Mouse (Mus musculus): Measurements from ENCODE around the gene Itpkb. TPM values are rescaled to one million over a fixed set of nuclear protein-coding genes. Genes with fewer than 3 reads are reported as not detected.
"Not testable (repeated sequence)": the region's sequence is repeated elsewhere in the genome, so short reads cannot be mapped to it uniquely, and the experiment has no call there.

The Itpkb gene
- polyA plus RNA-seq, 1 experiment: 14.9 TPM

DNA sequence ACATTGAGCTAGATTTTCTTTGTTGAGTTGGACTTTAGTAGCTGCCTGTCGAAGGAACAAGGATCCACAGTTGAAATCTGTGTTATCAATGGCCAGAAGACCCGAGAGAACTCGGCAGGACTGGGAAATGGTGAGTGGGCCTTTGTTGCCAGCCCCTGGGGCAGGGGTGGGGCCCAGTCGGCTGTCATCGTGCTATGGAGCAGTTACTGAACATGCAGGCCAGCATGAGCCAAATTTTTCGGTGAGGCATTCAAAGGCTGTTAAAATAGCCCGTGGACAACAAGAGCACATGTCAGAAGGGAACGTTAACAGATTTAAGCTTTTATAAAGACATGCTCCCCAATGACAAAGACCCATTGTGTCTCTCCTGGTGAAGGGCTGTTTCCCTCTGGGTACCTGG lies 52.1 kb downstream of the Itpkb start:
- Histone ChIP-seq H3K4me3 (ENCODE audit: insufficient read depth, low read depth, low read length) (no peak overlapping the region), H3K27ac (ENCODE audit: insufficient read depth, low read depth, low read length) (no peak overlapping the region), H3K27me3 (replicated peaks; ENCODE audit: control insufficient read depth, insufficient read depth, low read length) (no peaks in the 10 kb centered on the region), H3K36me3 (ENCODE audit: control insufficient read depth, insufficient read depth, low read length) (no peaks in the 10 kb centered on the region), H3K4me1 (ENCODE audit: control insufficient read depth, insufficient read depth, low read length) (peaks cover 10% of the 10 kb centered on the region)
- no peak for DNase-seq
- TF ChIP-seq CTCF (conservative IDR thresholded peaks at IDR 0.05; ENCODE audit: insufficient read depth, insufficient read length, low read depth, low read length): no peak
- TF ChIP-seq POLR2A (IDR thresholded peaks at IDR 0.05; ENCODE audit: low read depth, low read length): no peak
- 43% methylated on average over 8 of the region's 8 CpGs for WGBS

GRCm38 (mm10) chr1:180383884-180384283 lies 53.6 kb downstream of the Itpkb start:
- Histone ChIP-seq H3K27me3 (replicated peaks; ENCODE audit: control insufficient read depth, insufficient read depth, low read length) (no peaks in the 10 kb centered on the region), H3K27ac (ENCODE audit: insufficient read depth, low read depth, low read length) (no peak overlapping the region), H3K4me3 (ENCODE audit: insufficient read depth, low read depth, low read length) (no peak overlapping the region), H3K4me1 (ENCODE audit: control insufficient read depth, insufficient read depth, low read length) (peaks cover 14% of the 10 kb centered on the region), H3K36me3 (ENCODE audit: control insufficient read depth, insufficient read depth, low read length) (no peaks in the 10 kb centered on the region)
- DNase-seq: no peak
- TF ChIP-seq CTCF (conservative IDR thresholded peaks at IDR 0.05; ENCODE audit: insufficient read depth, insufficient read length, low read depth, low read length) (no peak), POLR2A (IDR thresholded peaks at IDR 0.05; ENCODE audit: low read depth, low read length) (no peak)
- WGBS: 93% methylated on average over 8 of the region's 8 CpGs

DNA sequence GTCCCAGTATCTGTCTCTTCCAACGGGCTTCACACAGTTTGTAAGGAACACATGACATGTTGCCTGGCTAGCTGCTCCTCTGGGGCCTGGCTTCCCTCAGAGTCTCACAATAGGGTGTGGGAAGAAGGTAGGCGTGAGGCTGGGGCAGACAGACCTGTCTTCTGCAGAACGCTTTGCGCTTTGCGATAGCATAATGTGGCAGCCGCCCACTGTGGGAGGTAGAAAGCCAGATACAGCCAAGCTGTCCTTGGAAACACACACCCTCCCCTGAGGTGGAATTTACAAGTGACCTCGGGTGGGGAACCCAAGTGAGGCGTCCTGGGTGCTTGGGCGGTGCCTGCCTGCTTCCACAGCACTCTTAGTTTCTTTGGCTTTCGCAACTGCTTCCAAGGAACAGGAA lies 54.2 kb downstream of the Itpkb start:
- DNase-seq: no peak
- no peaks in the 10 kb centered on the region for H3K27me3 ChIP-seq (replicated peaks; ENCODE audit: control insufficient read depth, insufficient read depth, low read length)
- no peaks in the 10 kb centered on the region for H3K36me3 ChIP-seq (ENCODE audit: control insufficient read depth, insufficient read depth, low read length)
- H3K27ac ChIP-seq (ENCODE audit: insufficient read depth, low read depth, low read length): peak overlapping the region; percentile 7; the same call in 1 of the 2 replicates
- TF ChIP-seq CTCF (conservative IDR thresholded peaks at IDR 0.05; ENCODE audit: insufficient read depth, insufficient read length, low read depth, low read length) (no peak), POLR2A (IDR thresholded peaks at IDR 0.05; ENCODE audit: low read depth, low read length) (no peak)
- peaks cover 19% of the 10 kb centered on the region for H3K4me1 ChIP-seq (ENCODE audit: control insufficient read depth, insufficient read depth, low read length)
- WGBS: 65% methylated on average over 10 of the region's 10 CpGs
- H3K4me3 ChIP-seq (ENCODE audit: insufficient read depth, low read depth, low read length): no peak overlapping the region

- DNase-seq: peak; percentile 50
- Histone ChIP-seq H3K4me3 (ENCODE audit: insufficient read depth, low read depth, low read length) (no peak overlapping the region), H3K27ac (ENCODE audit: insufficient read depth, low read depth, low read length) (peak overlapping the region; percentile 58), H3K4me1 (ENCODE audit: control insufficient read depth, insufficient read depth, low read length) (peaks cover 21% of the 10 kb centered on the region), H3K36me3 (ENCODE audit: control insufficient read depth, insufficient read depth, low read length) (no peaks in the 10 kb centered on the region), H3K27me3 (replicated peaks; ENCODE audit: control insufficient read depth, insufficient read depth, low read length) (no peaks in the 10 kb centered on the region)
- TF ChIP-seq POLR2A (IDR thresholded peaks at IDR 0.05; ENCODE audit: low read depth, low read length) (no peak), CTCF (conservative IDR thresholded peaks at IDR 0.05; ENCODE audit: insufficient read depth, insufficient read length, low read depth, low read length) (no peak)
- WGBS: 53% methylated on average over 6 of the region's 6 CpGs
Measured at GRCm38 (mm10) chr1:180385308-180385707, 55.0 kb downstream of the Itpkb start.

- TF ChIP-seq CTCF (conservative IDR thresholded peaks at IDR 0.05; ENCODE audit: insufficient read depth, insufficient read length, low read depth, low read length): peak; percentile 84
- TF ChIP-seq POLR2A (IDR thresholded peaks at IDR 0.05; ENCODE audit: low read depth, low read length): peak; percentile 50
- 3% methylated on average over 27 of the region's 27 CpGs for WGBS
- DNase-seq: peak; percentile 100
Measured at GRCm38 (mm10) chr1:180386951-180387749, 56.9 kb downstream of the Itpkb start.

DNA sequence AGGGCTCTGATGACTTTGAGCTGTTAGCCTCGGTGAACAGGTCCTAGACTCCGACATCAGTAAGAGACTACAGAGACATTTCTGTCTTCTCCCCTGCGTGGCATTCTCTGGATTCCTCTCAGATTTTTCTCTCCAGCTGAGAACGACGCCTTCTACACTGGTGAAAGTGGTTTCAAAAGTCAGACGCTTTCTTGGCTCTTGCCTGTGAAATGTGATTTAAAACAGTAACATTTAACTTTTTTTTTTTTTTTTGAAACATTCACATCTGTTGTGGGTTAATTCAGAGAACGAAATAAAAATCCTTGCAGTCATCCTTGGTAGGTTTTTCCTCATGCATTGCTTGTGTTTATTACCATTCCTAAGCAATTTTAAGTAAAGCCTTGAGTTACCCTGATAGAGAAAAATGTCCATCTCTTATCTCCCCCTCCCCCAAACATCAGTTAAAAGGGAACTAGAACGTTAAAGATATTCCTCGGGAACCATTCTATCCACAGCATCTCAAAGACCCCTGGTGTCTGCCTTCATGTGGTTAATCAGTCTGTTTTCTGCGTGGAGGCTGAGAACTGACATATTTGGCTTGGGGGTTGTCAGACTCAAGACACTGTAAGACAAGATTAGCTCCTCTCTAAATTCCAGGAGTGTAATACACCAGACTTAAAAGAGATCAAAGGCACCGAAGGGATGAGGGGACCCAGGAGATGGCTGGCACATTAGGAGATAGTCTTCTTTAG lies 57.6 kb downstream of the Itpkb start:
- TF ChIP-seq CTCF (conservative IDR thresholded peaks at IDR 0.05; ENCODE audit: insufficient read depth, insufficient read length, low read depth, low read length): no peak
- no peak for TF ChIP-seq POLR2A (IDR thresholded peaks at IDR 0.05; ENCODE audit: low read depth, low read length)
- H3K27me3 ChIP-seq (replicated peaks; ENCODE audit: control insufficient read depth, insufficient read depth, low read length): no peaks in the 10 kb centered on the region
- no peak for DNase-seq
- no peak overlapping the region for H3K4me3 ChIP-seq (ENCODE audit: insufficient read depth, low read depth, low read length)
- peaks cover 31% of the 10 kb centered on the region for H3K4me1 ChIP-seq (ENCODE audit: control insufficient read depth, insufficient read depth, low read length)
- peak overlapping the region; percentile 84 for H3K27ac ChIP-seq (ENCODE audit: insufficient read depth, low read depth, low read length)
- no peaks in the 10 kb centered on the region for H3K36me3 ChIP-seq (ENCODE audit: control insufficient read depth, insufficient read depth, low read length)
- 14% methylated on average over 11 of the region's 11 CpGs for WGBS

More at GRCm38 (mm10) chr1:180386951-180387749, 56.9 kb downstream of the Itpkb start:
- H3K27me3 ChIP-seq (replicated peaks; ENCODE audit: control insufficient read depth, insufficient read depth, low read length): no peaks in the 10 kb centered on the region
- peaks cover 31% of the 10 kb centered on the region for H3K4me1 ChIP-seq (ENCODE audit: control insufficient read depth, insufficient read depth, low read length)
- no peaks in the 10 kb centered on the region for H3K36me3 ChIP-seq (ENCODE audit: control insufficient read depth, insufficient read depth, low read length)
- peak overlapping the region; percentile 94 for H3K27ac ChIP-seq (ENCODE audit: insufficient read depth, low read depth, low read length)
- peak overlapping the region; percentile 48 for H3K4me3 ChIP-seq (ENCODE audit: insufficient read depth, low read depth, low read length)

DNA sequence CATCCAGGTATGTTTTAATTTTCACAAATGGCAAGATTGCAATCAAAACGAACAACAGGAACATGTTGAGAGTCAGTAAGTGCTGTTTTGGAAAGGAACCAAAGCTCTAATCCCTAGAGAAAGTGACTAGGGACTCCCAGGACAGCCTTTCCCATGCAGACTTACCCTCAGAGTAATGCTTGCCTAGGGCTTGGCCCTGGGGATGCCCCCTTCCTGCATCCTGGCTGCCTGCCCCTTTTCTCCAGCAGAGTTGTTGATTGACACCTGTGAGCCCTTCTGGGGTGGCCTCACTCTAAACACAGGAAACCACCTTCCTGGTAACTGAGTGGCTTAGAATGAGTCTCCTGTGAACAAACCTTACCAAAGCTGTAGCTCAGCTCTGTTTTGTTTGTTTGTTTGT lies 58.2 kb downstream of the Itpkb start:
- Histone ChIP-seq H3K4me3 (ENCODE audit: insufficient read depth, low read depth, low read length) (no peak overlapping the region), H3K27ac (ENCODE audit: insufficient read depth, low read depth, low read length) (peak overlapping the region; percentile 54), H3K4me1 (ENCODE audit: control insufficient read depth, insufficient read depth, low read length) (peaks cover 31% of the 10 kb centered on the region), H3K36me3 (ENCODE audit: control insufficient read depth, insufficient read depth, low read length) (no peaks in the 10 kb centered on the region), H3K27me3 (replicated peaks; ENCODE audit: control insufficient read depth, insufficient read depth, low read length) (no peaks in the 10 kb centered on the region)
- 25% methylated on average over 1 of the region's 1 CpGs for WGBS
- no peak for TF ChIP-seq POLR2A (IDR thresholded peaks at IDR 0.05; ENCODE audit: low read depth, low read length)
- TF ChIP-seq CTCF (conservative IDR thresholded peaks at IDR 0.05; ENCODE audit: insufficient read depth, insufficient read length, low read depth, low read length): no peak
- peak; percentile 44 for DNase-seq

GRCm38 (mm10) chr1:180389213-180389760 lies 59.0 kb downstream of the Itpkb start:
- not testable (repeated sequence) for H3K36me3 ChIP-seq (ENCODE audit: control insufficient read depth, insufficient read depth, low read length); H3K4me3 ChIP-seq (ENCODE audit: insufficient read depth, low read depth, low read length); H3K27me3 ChIP-seq (replicated peaks; ENCODE audit: control insufficient read depth, insufficient read depth, low read length)
- H3K4me1 ChIP-seq (ENCODE audit: control insufficient read depth, insufficient read depth, low read length): peaks cover 30% of the 10 kb centered on the region
- 53% methylated on average over 11 of the region's 11 CpGs for WGBS
- DNase-seq: peak; percentile 62
- H3K27ac ChIP-seq (ENCODE audit: insufficient read depth, low read depth, low read length): peak overlapping the region; percentile 54
